ENCODE assay signal across 8 mouse cellular contexts in genomic region chr9:35535110-35535509, GRCm38 (mm10). TPM values are rescaled to one million over a fixed set of nuclear protein-coding genes. Genes with fewer than 3 reads are reported as not detected.
A peak's percentile ranks its signal among the peaks of the same experiment; 100 is the strongest.
DNase-seq lines count a peak whose midpoint lies in the region; ATAC-seq lines count a peak whose summit lies in the region.

No protein-coding gene starts in this region.

- WGBS in heart, embryonic 16.5 days: 8% methylated on average over 2 of the region's 2 CpGs

- intact Hi-C loops in gastrocnemius, postnatal 36 days (cut with DNase I): no loop called here

- no peaks in the 10 kb centered on the region for H3K4me1 ChIP-seq in heart, embryonic 16.5 days (ENCODE audit: control insufficient read depth, insufficient read depth, low read length)

- H3K27ac ChIP-seq in heart, embryonic 16.5 days (ENCODE audit: low read length): no peak overlapping the region

- DNase-seq in gastrocnemius, adult 18-20 months (ENCODE audit: low spot score): peak; percentile 65
- DNase-seq in gastrocnemius, postnatal 36 days: no peak
- DNase-seq in NIH3T3 (ENCODE audit: low read depth): peak; percentile 85
- peak; percentile 48 to 61 for DNase-seq in kidney, postnatal 4 days
- DNase-seq in spleen, adult 12 weeks (ENCODE audit: low spot score): peak; percentile 19

- no peak overlapping the region for H3K9ac ChIP-seq in heart, embryonic 16.5 days (ENCODE audit: low read length)

- peak; percentile 98 for ATAC-seq in common myeloid progenitor, adult 5-6 weeks (replicated peaks; ENCODE audit: low read depth, poor library complexity, severe bottlenecking)
- peak; percentile 80 for ATAC-seq in heart, embryonic 16.5 days (replicated peaks; ENCODE audit: extremely low read depth, insufficient read depth, low FRiP score)
- peak; percentile 97 for ATAC-seq in megakaryocyte progenitor cell, adult 5-6 weeks (replicated peaks; ENCODE audit: poor library complexity)

- no peaks in the 10 kb centered on the region for H3K9me3 ChIP-seq in heart, embryonic 16.5 days (replicated peaks; ENCODE audit: control insufficient read depth, low read length)

- no peak overlapping the region for H3K4me3 ChIP-seq in heart, embryonic 16.5 days (ENCODE audit: low read length)

- H3K4me2 ChIP-seq in heart, embryonic 16.5 days (ENCODE audit: low read depth, low read length): no peak overlapping the region

- no peaks in the 10 kb centered on the region for H3K27me3 ChIP-seq in heart, embryonic 16.5 days (ENCODE audit: control insufficient read depth, insufficient read depth, low read length)

- H3K36me3 ChIP-seq in heart, embryonic 16.5 days (ENCODE audit: control insufficient read depth, insufficient read depth): no peaks in the 10 kb centered on the region

RNA-seq across cellular contexts. Expression of gene Gm1113, which starts 17.0 kb away (rescaled TPM):
- total RNA-seq in gastrocnemius, adult 18-20 months (2021): not detected
- not detected for total RNA-seq in gastrocnemius, postnatal 36 days (2021)
- total RNA-seq in common myeloid progenitor, adult 5-6 weeks (2017): not detected in 2 replicates
- not detected in 2 replicates for polyA plus RNA-seq in heart, embryonic 16.5 days (2015; fragmentation: Nextera tagmentation; extraction: Ambion mirVana)
- not detected in 2 replicates for total RNA-seq in megakaryocyte progenitor cell, adult 5-6 weeks (2015)
- not detected in 2 replicates for total RNA-seq in megakaryocyte progenitor cell, adult 5-6 weeks (2017)

RNA-seq across cellular contexts. Expression of gene Ddx25, which starts 23.2 kb away (rescaled TPM):
- not detected for total RNA-seq in gastrocnemius, adult 18-20 months (2021)
- total RNA-seq in gastrocnemius, postnatal 36 days (2021): not detected
- 0.05 and 0.49 TPM in 2 replicates for total RNA-seq in common myeloid progenitor, adult 5-6 weeks (2017)
- 0.57 and 0.63 TPM in 2 replicates for polyA plus RNA-seq in heart, embryonic 16.5 days (2015; fragmentation: Nextera tagmentation; extraction: Ambion mirVana)
- total RNA-seq in megakaryocyte progenitor cell, adult 5-6 weeks (2015): 0.05 TPM in 1 of 2 replicates, not detected in the other
- 0.03 TPM in 1 of 2 replicates, not detected in the other for total RNA-seq in megakaryocyte progenitor cell, adult 5-6 weeks (2017)

RNA-seq across cellular contexts. Expression of gene Pus3, which starts 23.3 kb away (rescaled TPM):
- total RNA-seq in gastrocnemius, adult 18-20 months (2021): 10 to 100 TPM in 1 of 2 experiments, 1 to 10 TPM in 1; 9.2 to 10.3 TPM
- 1 to 10 TPM; 6.8 to 8.5 TPM for total RNA-seq in gastrocnemius, postnatal 36 days (2021)
- 36.8 and 45.9 TPM in 2 replicates for total RNA-seq in common myeloid progenitor, adult 5-6 weeks (2017)
- polyA plus RNA-seq in heart, embryonic 16.5 days (2015; fragmentation: Nextera tagmentation; extraction: Ambion mirVana): 13.6 and 14.3 TPM in 2 replicates
- 25.5 and 28.8 TPM in 2 replicates for total RNA-seq in megakaryocyte progenitor cell, adult 5-6 weeks (2015)
- 22.3 and 23.7 TPM in 2 replicates for total RNA-seq in megakaryocyte progenitor cell, adult 5-6 weeks (2017)

RNA-seq across cellular contexts. Expression of gene Pate2, which starts 35.0 kb away (rescaled TPM):
- not detected for total RNA-seq in gastrocnemius, adult 18-20 months (2021)
- not detected for total RNA-seq in gastrocnemius, postnatal 36 days (2021)
- 0.82 TPM in 1 of 2 replicates, not detected in the other for total RNA-seq in common myeloid progenitor, adult 5-6 weeks (2017)
- polyA plus RNA-seq in heart, embryonic 16.5 days (2015; fragmentation: Nextera tagmentation; extraction: Ambion mirVana): 0.37 and 0.53 TPM in 2 replicates
- total RNA-seq in megakaryocyte progenitor cell, adult 5-6 weeks (2015): 0.57 TPM in 1 of 2 replicates, not detected in the other
- total RNA-seq in megakaryocyte progenitor cell, adult 5-6 weeks (2017): 0.54 TPM in 1 of 2 replicates, not detected in the other

RNA-seq across cellular contexts. Expression of gene Hyls1, which starts 35.1 kb away (rescaled TPM):
- total RNA-seq in gastrocnemius, adult 18-20 months (2021): under 1 TPM; 0.80 to 0.95 TPM
- total RNA-seq in gastrocnemius, postnatal 36 days (2021): under 1 TPM; 0.94 to 0.99 TPM
- 12.2 and 16.4 TPM in 2 replicates for total RNA-seq in common myeloid progenitor, adult 5-6 weeks (2017)
- polyA plus RNA-seq in heart, embryonic 16.5 days (2015; fragmentation: Nextera tagmentation; extraction: Ambion mirVana): 14.4 and 14.5 TPM in 2 replicates
- total RNA-seq in megakaryocyte progenitor cell, adult 5-6 weeks (2015): 9.7 and 12.6 TPM in 2 replicates
- 12.7 and 14.1 TPM in 2 replicates for total RNA-seq in megakaryocyte progenitor cell, adult 5-6 weeks (2017)

Comparison
In these comparisons a context has a peak if more than half of its experiments do, and no peak if none do; other contexts are left out.
1. DNase-seq: peak in gastrocnemius, adult 18-20 months (single experiment), NIH3T3 (single experiment), kidney, postnatal 4 days (2 of 2) and spleen, adult 12 weeks (single experiment); none in gastrocnemius, postnatal 36 days (0 of 2).
2. Peak in every context shown above with its lines, with median percentiles within 50 percentile points of each other: ATAC-seq.